Mouse (Mus musculus) adrenal gland (tissue): ENCODE data around the gene Casr.

Experiments
- intact Hi-C: fragments of 180-260 bp; cut with DNase I; formaldehyde crosslinking; loops from one replicate; pipeline ENCODE4 v1.15.1; 2025
- long read RNA-seq, 2 experiments: library from polyadenylated mRNA; unstranded; transcript quantifications; one replicate each; pipeline ENCODE4 v2.0.0; 2020; ENCODE audit warnings: borderline replicate concordance in 1 of 2; ENCODE audit not compliant: insufficient replicate concordance in 1 of 2

Casr gene
- long read RNA-seq, experiment 1: 0 reads
- long read RNA-seq, experiment 2: 0 reads

GRCm38 (mm10) chr16:36561386-36562338 is at the start of gene Casr:
TSS of gene Casr (minus strand) at chr16:36562141.
- intact Hi-C loops: no loop called here

- intact Hi-C loops: no loop called here
These were observed 40.7 kb upstream of the Casr start for GRCm38 (mm10) chr16:36602632-36603031.

DNA sequence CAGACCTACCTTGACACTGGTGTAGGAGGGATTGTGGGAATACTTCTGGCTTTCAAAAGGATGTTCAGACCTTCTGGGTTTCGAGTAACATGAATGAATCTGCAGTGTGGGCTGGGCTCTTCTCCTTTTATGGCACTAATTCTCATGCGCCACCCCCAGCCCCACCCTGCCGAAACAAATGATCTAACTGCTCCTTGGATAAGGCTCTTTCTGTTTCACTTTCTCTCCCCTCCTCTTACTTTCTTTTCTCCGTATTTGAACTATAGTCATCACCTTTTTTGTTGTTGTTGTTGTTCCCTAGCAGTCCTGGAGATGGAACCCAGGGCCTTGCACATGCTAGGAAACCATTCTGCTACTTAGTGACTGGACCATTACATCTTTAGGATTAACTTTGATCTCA is 36.3 kb upstream of the Casr start:
- intact Hi-C loops: no loop called here

DNA sequence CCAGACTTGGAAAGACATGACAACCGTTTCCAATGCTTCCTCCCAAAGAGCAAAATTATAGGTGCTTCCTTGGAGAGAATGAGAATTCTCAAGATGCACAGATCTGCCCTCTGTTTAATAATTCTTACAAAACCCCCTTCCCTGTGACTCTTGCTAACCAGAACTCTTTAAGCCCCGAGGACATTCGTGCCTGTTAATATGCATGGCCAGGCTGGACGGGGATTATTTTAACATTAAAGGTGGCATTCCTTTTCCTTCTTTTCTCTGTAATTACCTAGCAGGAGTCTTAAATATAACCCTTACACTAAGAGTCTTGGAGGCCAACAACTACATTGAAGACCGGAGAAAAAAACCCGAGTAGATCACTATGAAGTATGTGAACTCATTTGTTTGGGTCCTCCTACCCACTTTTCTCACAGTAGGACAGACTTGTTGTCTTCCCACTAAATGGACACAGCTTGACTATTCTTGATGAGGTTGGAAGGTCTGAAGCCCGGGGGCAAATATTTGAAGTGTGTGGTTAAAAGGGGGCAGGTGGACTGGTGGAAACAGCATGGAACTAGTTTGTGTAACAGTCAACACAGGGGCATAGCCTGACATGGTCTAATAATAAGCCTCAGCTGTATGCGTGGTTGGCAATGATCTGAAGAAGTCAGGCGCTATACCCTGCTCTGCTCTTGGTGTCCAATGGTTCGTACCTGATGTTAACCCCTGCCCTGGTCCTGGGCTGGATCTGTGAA is 34.9 kb upstream of the Casr start:
- intact Hi-C loops: no loop called here

DNA sequence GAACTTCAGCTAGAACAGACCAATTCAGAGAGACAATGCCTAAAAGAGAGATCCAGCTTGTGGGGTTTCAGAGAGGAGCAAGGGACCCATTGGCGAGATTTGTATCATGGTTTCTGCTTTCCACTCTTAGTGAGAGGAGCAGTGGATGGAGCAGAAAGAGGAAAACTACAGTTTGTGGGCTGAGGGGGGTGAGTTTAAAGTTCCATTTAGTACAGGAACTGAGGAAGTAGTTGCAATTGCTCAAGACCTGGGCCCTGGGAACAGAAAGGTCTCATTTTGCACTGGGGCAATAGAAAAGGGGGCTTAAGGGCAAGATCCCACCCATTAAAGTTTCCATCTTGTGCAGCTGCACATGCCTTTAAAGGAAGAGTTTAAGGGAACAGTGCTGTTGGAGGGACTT is 28.0 kb upstream of the Casr start:
- intact Hi-C loops: no loop called here

DNA sequence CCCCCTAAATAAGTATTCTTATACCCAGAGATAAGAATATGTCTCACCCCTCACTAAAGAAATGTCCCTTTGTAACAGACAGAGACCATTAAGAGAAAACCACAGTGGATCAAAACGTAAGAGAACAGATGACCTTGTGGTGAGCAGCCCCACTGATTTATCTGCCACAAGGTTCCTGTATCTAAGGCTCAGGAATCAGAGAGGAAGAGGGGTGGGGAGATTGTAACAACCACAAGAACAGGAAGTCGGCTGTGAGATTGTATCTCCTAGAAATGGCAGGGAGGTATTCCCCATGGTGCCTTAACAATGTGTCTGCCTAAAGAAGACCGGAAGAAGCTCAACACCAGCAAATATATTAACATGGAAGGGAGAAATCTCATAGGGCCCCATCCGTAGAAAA is 26.0 kb upstream of the Casr start:
- intact Hi-C loops: no loop called here

DNA sequence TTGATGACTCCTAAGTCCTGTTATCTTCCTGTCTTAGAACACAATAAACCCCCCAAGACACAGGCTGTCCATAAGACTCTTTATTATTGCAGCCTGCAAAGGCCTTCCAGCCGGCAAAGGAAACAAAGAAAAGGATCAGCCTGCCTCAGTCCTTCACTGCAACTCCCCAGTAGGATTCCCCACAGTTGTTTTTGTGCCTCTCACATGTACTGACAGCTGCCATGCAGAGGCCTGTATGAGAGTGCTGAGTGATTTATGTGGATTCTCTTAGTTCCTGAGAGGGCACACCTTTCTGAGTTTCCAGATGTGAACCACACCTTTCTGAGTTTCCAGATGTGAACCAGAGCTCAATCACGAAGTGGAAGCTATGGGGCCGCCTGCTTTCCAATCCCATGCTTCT is 20.1 kb upstream of the Casr start:
- intact Hi-C loops: no loop called here

- intact Hi-C loops: no loop called here
These were observed 10.0 kb upstream of the Casr start for GRCm38 (mm10) chr16:36571942-36572341.

DNA sequence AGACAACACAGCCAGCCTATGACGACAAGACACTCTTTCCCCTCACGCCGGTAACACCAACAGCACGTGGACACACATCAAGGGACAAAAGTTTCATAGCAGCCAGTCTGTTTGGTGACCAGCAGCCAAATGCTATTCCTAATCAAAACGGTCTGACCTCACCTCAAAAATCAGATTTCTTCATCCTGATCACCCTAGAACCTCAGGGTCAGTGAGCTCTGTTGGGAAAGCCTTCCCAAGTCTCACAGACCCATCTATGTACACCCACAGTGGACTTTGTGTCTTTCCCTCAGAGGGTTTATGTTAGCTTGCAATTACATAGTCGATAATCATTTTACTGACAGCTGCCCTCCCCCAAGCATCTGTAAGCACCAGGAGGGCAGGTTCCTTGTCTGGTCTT is 2.4 kb downstream of the Casr start:
- intact Hi-C loops: no loop called here

- intact Hi-C loops: no loop called here
These were observed 6.2 kb downstream of the Casr start for GRCm38 (mm10) chr16:36555672-36556165.

DNA sequence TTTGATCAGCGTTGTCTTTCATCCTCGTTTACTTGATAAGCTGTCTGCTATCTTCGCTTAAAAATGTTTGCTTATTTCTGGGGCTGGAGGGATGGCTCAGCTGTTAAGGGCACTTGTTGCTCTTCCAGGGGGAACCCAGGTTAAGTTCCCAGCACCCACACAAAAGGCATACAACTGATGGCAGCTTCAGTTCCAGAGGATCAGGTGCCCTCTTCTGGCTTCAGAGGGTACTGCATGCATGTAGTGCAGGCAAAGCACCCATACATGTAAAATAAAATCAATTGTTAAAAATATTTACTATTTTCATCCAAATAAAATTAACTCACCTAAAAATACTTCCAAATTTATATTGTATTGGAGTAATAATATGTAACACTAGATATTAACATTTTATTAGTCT is 8.3 kb downstream of the Casr start:
- intact Hi-C loops: no loop called here

DNA sequence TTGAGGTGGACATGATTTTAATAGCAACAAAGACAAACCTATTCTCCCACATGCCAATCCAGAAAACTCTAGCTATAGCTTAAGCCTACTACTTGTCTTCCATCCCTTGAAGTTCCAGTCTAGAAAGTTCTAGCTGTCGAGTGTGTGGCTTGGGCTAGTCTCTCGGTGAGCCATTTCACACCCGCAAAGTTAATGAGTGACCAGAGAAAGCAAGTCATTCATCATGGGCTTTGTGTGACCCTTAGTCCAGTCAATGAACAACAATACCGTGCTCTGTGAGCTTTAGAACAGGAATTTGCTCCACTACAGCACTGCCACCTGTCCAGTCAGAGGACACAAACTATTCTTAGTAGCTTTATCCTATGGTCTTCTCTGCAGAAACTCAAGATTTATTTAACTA is 16.6 kb downstream of the Casr start:
- intact Hi-C loops: no loop called here

GRCm38 (mm10) chr16:36543091-36543490 is 18.9 kb downstream of the Casr start:
- intact Hi-C loops: no loop called here

DNA sequence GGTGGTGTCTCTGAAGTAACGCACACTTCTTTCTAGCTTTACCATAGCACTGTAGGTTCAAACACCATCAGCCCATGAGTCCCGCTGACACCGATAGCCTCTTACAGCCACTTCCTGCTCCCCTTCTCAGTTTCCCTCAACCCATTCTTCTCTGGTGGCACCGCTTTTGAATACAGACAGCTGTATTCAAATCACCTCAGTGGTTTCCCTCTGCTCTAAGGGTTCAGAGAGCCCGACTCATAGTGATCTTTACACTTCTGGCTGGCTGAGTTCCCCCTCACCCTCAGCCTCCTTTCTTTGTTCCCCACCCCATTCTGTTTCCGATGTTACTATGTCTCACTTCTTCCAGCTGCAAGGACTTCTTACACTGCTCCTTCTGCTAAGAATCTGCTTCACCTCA is 21.1 kb downstream of the Casr start:
- intact Hi-C loops: no loop called here

- intact Hi-C loops: no loop called here
These were observed 28.8 kb downstream of the Casr start for GRCm38 (mm10) chr16:36532981-36533687.

GRCm38 (mm10) chr16:36532046-36532445 is 29.9 kb downstream of the Casr start:
- intact Hi-C loops: no loop called here

DNA sequence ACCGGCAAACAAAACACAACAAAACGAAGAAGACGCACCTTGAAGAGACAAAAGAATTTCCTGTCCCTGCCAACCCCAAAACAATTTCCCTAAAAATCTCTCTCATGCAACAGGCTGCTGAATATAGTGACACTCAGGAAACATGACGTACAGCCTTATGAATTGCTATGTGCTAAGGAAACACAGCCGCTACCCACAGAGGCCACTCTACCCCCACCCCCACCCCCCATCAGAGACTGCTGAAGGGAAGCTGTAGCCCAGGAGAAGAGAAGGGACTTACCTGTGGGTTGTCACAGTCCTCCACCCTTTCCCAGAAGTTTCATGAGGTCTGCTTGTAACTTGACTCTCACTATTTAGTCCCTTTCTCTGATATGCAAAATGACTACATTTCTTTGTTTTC is 30.3 kb downstream of the Casr start:
- intact Hi-C loops: no loop called here

- intact Hi-C loops: no loop called here
These were observed 31.1 kb downstream of the Casr start for GRCm38 (mm10) chr16:36530566-36531552.

GRCm38 (mm10) chr16:36528822-36529221 is 33.1 kb downstream of the Casr start:
- intact Hi-C loops: no loop called here

DNA sequence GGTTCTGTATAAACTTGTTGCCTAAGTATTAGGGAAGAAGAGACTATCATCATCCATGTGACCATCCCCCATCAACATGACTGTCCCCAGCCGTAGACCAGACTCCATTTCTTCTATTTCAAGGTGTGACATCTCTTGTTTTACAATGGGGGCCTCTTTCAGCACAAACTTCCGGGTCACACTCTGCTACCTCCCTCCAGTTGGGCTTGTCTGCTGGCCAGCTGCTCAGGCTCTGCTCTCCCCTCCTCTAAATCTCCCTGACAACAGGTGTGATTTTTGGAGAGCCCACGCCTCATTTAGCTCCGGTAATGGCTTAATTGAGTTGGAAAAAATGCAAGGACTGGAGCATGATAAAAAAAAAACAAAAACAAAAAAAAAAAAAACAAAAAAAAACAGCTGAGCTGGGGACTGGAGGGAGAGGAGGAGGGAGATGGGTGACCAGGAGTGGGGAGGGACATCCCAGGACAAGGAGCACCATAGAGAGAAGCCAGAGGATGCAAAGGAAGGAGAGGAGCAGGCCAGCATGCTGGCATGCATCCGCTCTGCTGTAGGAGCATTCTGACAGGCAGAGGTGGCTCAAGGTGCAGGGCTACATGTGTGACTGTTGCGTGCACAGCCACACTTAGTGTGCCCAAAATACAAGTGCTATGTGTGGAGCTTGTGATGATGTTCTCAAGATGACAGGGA is 35.2 kb downstream of the Casr start:
- intact Hi-C loops: no loop called here
